Mouse (Mus musculus): Measurements from ENCODE around the gene Acsf2. TPM values are rescaled to one million over a fixed set of nuclear protein-coding genes. Genes with fewer than 3 reads are reported as not detected.

Gene Acsf2
- polyA plus RNA-seq, 1 experiment from 2014 or later: 5.9 TPM

DNA sequence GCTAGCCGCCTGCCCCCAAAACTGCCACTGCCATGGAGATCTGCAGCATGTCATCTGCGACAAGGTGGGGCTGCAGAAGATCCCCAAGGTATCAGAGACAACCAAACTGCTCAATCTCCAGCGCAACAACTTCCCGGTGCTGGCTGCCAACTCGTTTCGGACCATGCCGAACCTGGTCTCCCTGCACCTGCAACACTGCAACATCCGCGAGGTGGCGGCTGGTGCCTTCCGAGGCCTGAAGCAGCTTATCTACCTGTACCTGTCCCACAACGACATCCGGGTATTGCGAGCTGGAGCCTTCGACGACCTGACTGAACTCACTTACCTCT, 36.6 kb downstream of the Acsf2 start:
- H3K4me1 ChIP-seq: peaks cover 14% of the 10 kb centered on the region
- no peak for ATAC-seq (ENCODE audit: insufficient number of reproducible peaks, low FRiP score, low TSS enrichment, low read depth)
- H3K36me3 ChIP-seq: peaks cover 22% of the 10 kb centered on the region
- WGBS: 16% methylated on average over 16 of the region's 16 CpGs
- H3K9me3 ChIP-seq (replicated peaks): no peaks in the 10 kb centered on the region
- peak overlapping the region; percentile 48 for H3K4me2 ChIP-seq (replicated peaks)
- 0 out of 2 replicates have a peak overlapping the region, but pooled peaks have one; percentile 4 for H3K9ac ChIP-seq
- peaks cover 25% of the 10 kb centered on the region for H3K27me3 ChIP-seq
- H3K27ac ChIP-seq (replicated peaks): no peak overlapping the region
- H3K4me3 ChIP-seq (replicated peaks): peak overlapping the region; percentile 24

DNA sequence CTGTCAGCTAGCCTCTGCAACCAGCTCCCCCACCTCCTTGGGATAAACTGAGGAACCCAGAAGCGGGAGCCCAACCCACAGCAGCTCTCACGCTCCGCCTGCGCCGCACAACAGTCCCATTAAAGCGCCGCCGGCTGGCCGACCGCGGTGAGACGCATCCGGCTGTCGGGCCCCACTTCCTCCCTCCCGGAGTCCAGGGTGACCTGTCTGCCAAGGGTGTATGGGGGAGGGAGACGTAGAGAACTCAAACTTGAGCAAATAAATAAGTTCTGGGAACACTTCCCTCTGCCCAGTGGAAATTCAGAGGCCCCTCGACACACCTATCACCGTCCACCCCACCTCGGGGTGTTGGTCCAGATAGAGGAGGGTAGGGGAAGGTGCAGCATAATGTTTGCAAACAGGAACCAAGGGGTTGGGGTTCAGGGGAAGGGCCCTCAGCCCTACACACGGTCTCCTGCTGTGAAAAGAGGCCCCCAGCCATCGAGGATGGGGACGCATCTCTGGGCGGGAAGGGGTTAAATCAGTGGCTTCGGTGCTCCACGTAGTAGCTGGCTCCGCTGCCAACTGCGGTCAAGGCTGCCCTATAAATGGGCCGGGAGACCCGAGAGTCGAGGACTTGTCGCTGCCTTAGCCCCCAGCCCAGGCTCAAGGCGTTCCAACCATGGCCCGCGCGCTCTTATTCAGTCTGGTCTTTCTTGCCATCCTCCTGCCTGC, 37.1 kb downstream of the Acsf2 start, which contains the start of gene Chad:
Gene Chad (plus strand): TSS at position 611 of the 714 bp plus-strand sequence.
- Histone ChIP-seq H3K4me2 (replicated peaks) (peak within 1 kb of the TSS; percentile 48), H3K9me3 (replicated peaks) (no peaks in the 10 kb centered on the region), H3K36me3 (peaks cover 21% of the 10 kb centered on the region), H3K4me3 (replicated peaks) (peak within 1 kb of the TSS; percentile 24), H3K9ac (peak within 1 kb of the TSS; percentile 15; the same call in 1 of the 2 replicates), H3K4me1 (peaks cover 14% of the 10 kb centered on the region), H3K27me3 (peaks cover 25% of the 10 kb centered on the region), H3K27ac (replicated peaks) (peak within 1 kb of the TSS; percentile 55; the same call in 1 of the 2 replicates)
- 6% methylated on average over 35 of the region's 35 CpGs for WGBS
- ATAC-seq (ENCODE audit: insufficient number of reproducible peaks, low FRiP score, low TSS enrichment, low read depth): 0 out of 2 replicates have a peak, but pooled peaks have one; percentile 25

DNA sequence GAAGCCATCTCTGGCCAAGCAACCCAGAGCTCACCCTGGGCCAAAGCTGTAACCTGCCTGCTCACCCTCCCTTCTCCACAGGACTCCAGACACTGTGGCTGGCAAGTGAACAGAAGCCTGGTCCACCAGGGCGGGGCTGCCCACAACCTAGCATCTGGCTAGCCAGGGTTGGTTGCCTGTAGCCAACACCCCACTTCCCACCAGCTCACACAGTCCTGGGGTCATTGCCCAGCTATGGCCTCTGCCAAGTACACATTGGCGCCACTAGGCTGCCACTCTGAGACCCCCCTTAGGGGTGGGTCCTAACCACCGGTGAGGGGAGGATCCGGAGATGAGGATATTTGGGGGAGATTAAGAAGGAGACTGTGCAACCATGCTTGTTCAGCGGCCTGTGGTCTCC, 37.9 kb downstream of the Acsf2 start:
- Histone ChIP-seq H3K4me3 (replicated peaks) (no peak overlapping the region; the same call in 1 of the 2 replicates), H3K36me3 (peaks cover 21% of the 10 kb centered on the region), H3K9ac (no peak overlapping the region), H3K27ac (replicated peaks) (0 out of 2 replicates have a peak overlapping the region, but pooled peaks have one; percentile 55), H3K4me2 (replicated peaks) (peak overlapping the region; percentile 48; the same call in 1 of the 2 replicates), H3K9me3 (replicated peaks) (no peaks in the 10 kb centered on the region), H3K27me3 (peaks cover 25% of the 10 kb centered on the region), H3K4me1 (peaks cover 14% of the 10 kb centered on the region)
- ATAC-seq (ENCODE audit: insufficient number of reproducible peaks, low FRiP score, low TSS enrichment, low read depth): peak; percentile 59; the same call in 1 of the 2 replicates
- WGBS: 37% methylated on average over 5 of the region's 5 CpGs

DNA sequence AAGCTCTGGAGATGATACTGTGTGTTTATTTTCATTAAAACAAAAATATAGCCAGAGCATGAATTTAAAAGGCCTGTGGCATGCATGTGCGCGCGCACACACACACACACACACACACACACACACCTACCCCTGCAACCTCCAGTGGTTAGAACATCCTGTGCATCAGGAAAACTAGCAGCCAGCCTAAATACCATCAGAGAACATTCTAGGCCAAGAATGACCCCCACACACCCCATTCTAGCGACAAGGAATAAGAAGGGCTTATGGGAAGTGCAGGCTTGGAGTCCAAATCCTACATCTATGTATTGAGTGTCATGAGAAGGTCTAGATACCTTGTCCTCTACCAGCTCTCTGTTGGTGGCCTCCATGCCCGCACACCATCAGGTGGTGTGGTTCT, 38.3 kb downstream of the Acsf2 start:
- H3K4me1 ChIP-seq: peaks cover 14% of the 10 kb centered on the region
- H3K9me3 ChIP-seq (replicated peaks): no peaks in the 10 kb centered on the region
- no peak overlapping the region for H3K4me2 ChIP-seq (replicated peaks)
- no peak overlapping the region for H3K27ac ChIP-seq (replicated peaks)
- peaks cover 19% of the 10 kb centered on the region for H3K36me3 ChIP-seq
- H3K9ac ChIP-seq: no peak overlapping the region
- WGBS: 89% methylated on average over 5 of the region's 5 CpGs
- ATAC-seq (ENCODE audit: insufficient number of reproducible peaks, low FRiP score, low TSS enrichment, low read depth): no peak
- no peak overlapping the region for H3K4me3 ChIP-seq (replicated peaks)
- peaks cover 25% of the 10 kb centered on the region for H3K27me3 ChIP-seq

DNA sequence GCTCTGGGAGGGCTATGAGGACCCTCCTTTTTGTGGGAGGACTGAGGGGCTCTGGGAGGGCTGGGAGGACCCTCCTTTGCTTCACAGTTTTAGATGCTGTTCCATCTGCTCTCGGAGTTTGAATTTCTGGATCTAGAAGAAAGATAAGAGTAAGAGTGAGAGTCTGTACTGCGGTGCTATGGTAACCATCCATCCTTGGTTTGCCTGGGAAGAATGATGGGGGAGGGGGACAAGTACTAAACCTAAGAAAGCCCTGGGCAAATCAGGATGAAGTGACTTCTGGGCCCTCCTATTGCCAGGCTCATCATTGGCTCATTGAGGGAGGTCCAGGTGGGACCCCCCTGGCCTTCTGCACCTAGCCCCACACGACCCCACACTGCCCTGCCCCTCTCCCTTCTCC, 43.4 kb downstream of the Acsf2 start:
- WGBS: 79% methylated on average over 3 of the region's 3 CpGs
- Histone ChIP-seq H3K36me3 (peaks cover 16% of the 10 kb centered on the region; the same call in 1 of the 2 replicates), H3K27me3 (no peaks in the 10 kb centered on the region), H3K27ac (replicated peaks) (no peak overlapping the region), H3K9ac (no peak overlapping the region), H3K9me3 (replicated peaks) (no peaks in the 10 kb centered on the region), H3K4me1 (no peaks in the 10 kb centered on the region), H3K4me3 (replicated peaks) (no peak overlapping the region), H3K4me2 (replicated peaks) (no peak overlapping the region)
- ATAC-seq (ENCODE audit: insufficient number of reproducible peaks, low FRiP score, low TSS enrichment, low read depth): no peak; the same call in 1 of the 2 replicates

DNA sequence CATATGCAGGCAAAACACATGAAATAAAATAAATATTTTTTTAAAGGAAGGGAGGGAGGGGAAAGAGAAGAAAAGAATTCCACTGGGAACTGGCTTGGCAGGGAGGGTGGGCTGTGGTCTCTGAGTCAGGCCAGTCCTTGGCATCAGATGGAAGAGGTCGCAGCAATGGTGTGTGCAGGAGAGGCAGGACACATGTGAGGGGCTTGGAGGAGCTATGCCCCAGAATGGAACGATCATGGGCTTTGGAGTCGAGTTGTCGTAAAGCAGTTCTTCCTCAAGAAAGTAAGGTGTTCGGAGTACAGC, 51.3 kb downstream of the Acsf2 start:
- Histone ChIP-seq H3K9me3 (replicated peaks) (no peaks in the 10 kb centered on the region), H3K27ac (replicated peaks) (peak overlapping the region; percentile 51), H3K4me1 (peaks cover 22% of the 10 kb centered on the region), H3K36me3 (0 out of 2 replicates have a peak, but pooled peaks cover 2% of the 10 kb centered on the region), H3K4me3 (replicated peaks) (no peak overlapping the region), H3K9ac (no peak overlapping the region), H3K4me2 (replicated peaks) (no peak overlapping the region), H3K27me3 (no peaks in the 10 kb centered on the region)
- no peak for ATAC-seq (ENCODE audit: insufficient number of reproducible peaks, low FRiP score, low TSS enrichment, low read depth)
- WGBS: 63% methylated on average over 5 of the region's 5 CpGs

DNA sequence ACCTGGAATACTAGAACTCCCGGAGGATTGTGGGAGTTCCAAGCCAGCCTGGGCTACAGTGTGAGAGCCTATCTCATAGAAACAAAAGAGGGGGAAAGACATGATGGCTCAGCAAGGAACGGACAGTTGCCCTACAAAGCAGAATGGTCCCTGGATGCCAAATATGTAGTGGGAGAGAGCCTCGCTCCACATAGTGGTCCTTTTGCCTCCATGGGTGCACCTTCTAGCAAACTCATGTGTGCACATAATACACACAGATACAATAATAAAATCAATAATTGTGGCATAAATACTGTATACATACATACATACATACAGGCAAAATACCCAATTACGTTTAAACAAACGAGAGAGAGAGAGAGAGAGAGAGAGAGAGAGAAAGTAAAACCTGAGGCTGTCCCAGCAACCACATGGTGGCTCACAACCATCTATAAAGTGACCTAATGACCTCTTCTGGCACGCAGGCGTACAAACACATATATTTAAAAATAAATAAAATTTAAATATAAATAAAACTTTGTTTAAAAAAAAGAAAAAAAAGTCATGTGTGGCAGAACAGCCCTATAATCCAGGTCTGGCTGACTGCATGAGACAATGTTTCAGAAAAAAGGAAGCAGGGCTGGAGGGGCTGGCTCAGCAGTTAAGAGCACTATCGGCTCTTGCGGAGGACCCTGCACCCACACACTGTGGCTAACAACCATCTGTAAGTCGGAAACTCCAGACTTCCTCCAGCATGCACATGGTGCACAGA, 51.8 kb downstream of the Acsf2 start:
- H3K4me1 ChIP-seq: peaks cover 22% of the 10 kb centered on the region
- no peak overlapping the region for H3K4me3 ChIP-seq (replicated peaks)
- no peak overlapping the region for H3K9ac ChIP-seq
- H3K4me2 ChIP-seq (replicated peaks): 0 out of 2 replicates have a peak overlapping the region, but pooled peaks have one; percentile 74
- H3K27ac ChIP-seq (replicated peaks): peak overlapping the region; percentile 93
- ATAC-seq (ENCODE audit: insufficient number of reproducible peaks, low FRiP score, low TSS enrichment, low read depth): no peak
- WGBS: 56% methylated on average over 10 of the region's 10 CpGs
- 0 out of 2 replicates have a peak, but pooled peaks cover 2% of the 10 kb centered on the region for H3K36me3 ChIP-seq
- no peaks in the 10 kb centered on the region for H3K9me3 ChIP-seq (replicated peaks)
- no peaks in the 10 kb centered on the region for H3K27me3 ChIP-seq

DNA sequence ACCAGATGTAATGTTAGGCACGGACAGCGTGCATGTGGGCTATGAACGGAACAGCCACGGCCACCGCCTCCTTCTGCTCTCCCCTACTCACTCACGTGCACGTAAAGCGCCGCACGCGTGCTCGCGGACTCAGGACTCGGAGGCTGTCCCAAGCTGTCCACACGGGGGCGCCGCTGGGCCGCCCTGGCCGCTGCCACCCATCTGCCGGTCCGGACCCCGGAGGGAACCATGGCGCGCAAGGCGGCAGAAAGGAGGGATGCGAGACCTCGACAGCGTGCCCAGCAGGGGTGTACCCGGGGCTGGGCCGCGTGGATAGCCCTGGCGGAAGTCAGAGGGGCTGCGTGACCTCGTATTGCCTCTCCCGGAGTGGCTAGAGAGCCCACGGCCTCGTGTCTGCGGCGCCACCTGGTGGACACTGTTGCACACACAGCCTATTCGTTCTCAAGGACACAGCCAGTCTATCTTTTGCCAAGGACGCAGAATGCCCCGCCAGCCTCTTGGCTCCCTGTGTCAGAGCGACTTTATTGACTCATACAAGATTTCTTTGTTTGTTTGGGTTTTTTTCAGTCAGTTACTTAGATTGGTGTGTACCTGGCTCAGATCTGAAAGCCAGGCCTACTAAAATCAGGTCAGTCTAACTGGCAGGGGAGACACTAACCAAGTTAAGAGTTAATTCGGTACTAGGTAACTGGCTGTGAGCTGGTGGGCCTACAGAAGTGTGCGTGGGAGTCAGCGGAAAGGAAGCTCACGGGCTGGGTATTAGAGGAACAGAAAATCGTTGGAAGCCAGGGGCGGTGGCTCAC, 52.6 kb downstream of the Acsf2 start, which contains the start of gene Rsad1:
Gene Rsad1 (minus strand): TSS at position 368 of the 803 bp plus-strand sequence.
- Histone ChIP-seq H3K9me3 (replicated peaks) (no peaks in the 10 kb centered on the region), H3K4me1 (peaks cover 26% of the 10 kb centered on the region), H3K4me2 (replicated peaks) (peak within 1 kb of the TSS; percentile 74), H3K36me3 (0 out of 2 replicates have a peak, but pooled peaks cover under 1% of the 10 kb centered on the region), H3K9ac (peak within 1 kb of the TSS; percentile 54), H3K4me3 (replicated peaks) (peak within 1 kb of the TSS; percentile 68), H3K27me3 (no peaks in the 10 kb centered on the region), H3K27ac (replicated peaks) (peak within 1 kb of the TSS; percentile 93)
- peak; percentile 85 for ATAC-seq (ENCODE audit: insufficient number of reproducible peaks, low FRiP score, low TSS enrichment, low read depth)
- WGBS: 3% methylated on average over 48 of the region's 49 CpGs

DNA sequence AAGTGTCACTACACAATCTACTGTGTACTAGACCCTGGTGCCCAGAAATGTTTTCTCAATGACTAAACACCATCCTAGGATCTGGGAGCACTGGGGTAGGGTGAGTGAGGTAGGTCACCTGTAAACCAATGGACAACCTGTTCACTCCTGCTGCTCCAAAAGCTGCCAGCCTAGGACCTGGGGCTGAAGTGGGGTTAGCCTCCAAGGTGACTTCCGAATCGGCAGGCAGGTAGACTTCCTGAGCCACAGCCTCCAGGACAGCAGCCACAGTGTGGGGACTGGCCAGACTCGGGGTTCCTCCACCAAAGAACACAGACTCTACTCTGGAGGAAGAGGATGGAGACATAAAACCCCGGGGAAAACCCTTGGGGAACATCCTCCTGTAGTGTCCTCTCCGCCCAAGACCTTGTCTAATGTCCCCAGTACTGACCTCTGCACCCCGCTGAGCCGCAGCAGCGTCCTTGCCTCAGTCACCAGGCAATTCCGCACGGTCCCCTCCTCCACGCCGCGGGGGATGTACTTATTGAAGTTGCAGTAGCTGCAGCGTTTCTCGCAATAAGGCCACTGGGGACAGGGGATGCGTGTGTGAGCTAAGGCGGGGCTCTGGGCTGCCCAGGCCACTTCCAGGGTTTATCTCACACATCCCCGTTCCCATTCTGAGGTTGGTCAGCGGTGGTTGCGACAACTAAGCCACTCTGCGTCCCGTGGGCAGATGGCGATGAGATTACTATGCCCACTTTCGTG, 53.5 kb downstream of the Acsf2 start:
- Histone ChIP-seq H3K27ac (replicated peaks) (0 out of 2 replicates have a peak overlapping the region, but pooled peaks have one; percentile 93), H3K27me3 (no peaks in the 10 kb centered on the region), H3K4me3 (replicated peaks) (peak overlapping the region; percentile 68), H3K4me1 (peaks cover 32% of the 10 kb centered on the region), H3K4me2 (replicated peaks) (peak overlapping the region; percentile 74), H3K9ac (peak overlapping the region; percentile 54), H3K9me3 (replicated peaks) (no peaks in the 10 kb centered on the region), H3K36me3 (no peaks in the 10 kb centered on the region)
- WGBS: 8% methylated on average over 24 of the region's 24 CpGs
- no peak for ATAC-seq (ENCODE audit: insufficient number of reproducible peaks, low FRiP score, low TSS enrichment, low read depth)

DNA sequence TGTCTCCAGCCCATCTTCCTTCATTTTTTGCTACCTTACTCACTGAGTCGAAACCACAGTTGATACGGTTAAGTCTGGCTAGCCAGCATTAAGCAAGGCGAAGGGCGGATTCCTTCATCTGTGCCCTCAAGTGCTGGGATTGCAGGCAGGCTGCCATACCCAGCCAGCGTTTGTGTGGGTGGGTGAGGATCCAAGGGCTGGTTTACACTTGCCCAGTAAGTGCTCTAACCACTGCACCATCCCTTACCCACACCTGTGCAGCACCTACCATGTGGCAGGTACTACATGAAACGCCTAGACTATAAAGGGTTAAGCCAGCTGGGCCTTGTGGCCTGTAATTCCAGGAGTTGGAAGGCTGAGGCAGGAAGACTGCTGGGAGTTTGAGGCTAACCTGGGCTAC, 54.4 kb downstream of the Acsf2 start:
- no peak for ATAC-seq (ENCODE audit: insufficient number of reproducible peaks, low FRiP score, low TSS enrichment, low read depth)
- Histone ChIP-seq H3K4me1 (peaks cover 32% of the 10 kb centered on the region), H3K4me3 (replicated peaks) (no peak overlapping the region), H3K9ac (no peak overlapping the region), H3K27ac (replicated peaks) (no peak overlapping the region), H3K9me3 (replicated peaks) (no peaks in the 10 kb centered on the region), H3K27me3 (no peaks in the 10 kb centered on the region), H3K4me2 (replicated peaks) (no peak overlapping the region), H3K36me3 (no peaks in the 10 kb centered on the region)
- 91% methylated on average over 6 of the region's 6 CpGs for WGBS

Data from embryonic facial prominence, embryonic 15.5 days (tissue).